Mouse (Mus musculus) intestine, postnatal 0 days (tissue): Measurements from ENCODE around the gene Pnpla5. TPM values are rescaled to one million over a fixed set of nuclear protein-coding genes. Genes with fewer than 3 reads are reported as not detected.

ENCODE experiments used
- ATAC-seq: fragments of 200-750 bp; cut with Nextera tagmentation; 2 replicates; pipeline ENCODE4 v1.8.0; 2017; ENCODE audit warnings: mild to moderate bottlenecking, moderate TSS enrichment, moderate library complexity
- H3K27ac ChIP-seq: fragments of 300-500 bp; sonication (generic); 2 replicates; pipeline ENCODE4 v1.5.1; 2014; ENCODE audit warnings: mild to moderate bottlenecking, low read depth, low read length, moderate library complexity
- H3K27me3 ChIP-seq: fragments of 300-500 bp; sonication (generic); replicated peaks from 2 replicates; pipeline ENCODE4 v1.6.1; 2014; ENCODE audit warnings: low read length, mixed read lengths; ENCODE audit not compliant: control insufficient read depth, insufficient read depth
- H3K36me3 ChIP-seq: fragments of 300-500 bp; sonication (generic); 2 replicates; pipeline ENCODE4 v1.6.1; 2014; ENCODE audit warnings: mild to moderate bottlenecking, moderate library complexity; ENCODE audit not compliant: control insufficient read depth, insufficient read depth
- H3K4me1 ChIP-seq: fragments of 300-500 bp; sonication (generic); replicated peaks from 2 replicates; pipeline ENCODE4 v1.6.1; 2014; ENCODE audit warnings: antibody characterized with exemption, low read length, mixed read lengths; ENCODE audit not compliant: control insufficient read depth, insufficient read depth
- H3K4me2 ChIP-seq: fragments of 300-500 bp; sonication (generic); replicated peaks from 2 replicates; pipeline ENCODE4 v1.6.1; 2014; ENCODE audit warnings: low read depth, mild to moderate bottlenecking, moderate library complexity
- H3K4me3 ChIP-seq: fragments of 300-500 bp; sonication (generic); 2 replicates; pipeline ENCODE4 v1.5.1; 2014; ENCODE audit warnings: low read depth, low read length
- H3K9ac ChIP-seq: fragments of 300-500 bp; sonication (generic); 2 replicates; pipeline ENCODE4 v1.6.1; 2014; ENCODE audit warnings: mild to moderate bottlenecking, low read depth, low read length
- H3K9me3 ChIP-seq: fragments of 300-500 bp; sonication (generic); 2 replicates; pipeline ENCODE4 v1.6.1; 2016; ENCODE audit warnings: mixed run types; ENCODE audit not compliant: control insufficient read depth
- CTCF ChIP-seq: sonication (generic); IDR thresholded peaks from 2 replicates; pipeline ENCODE4 v1.5.1; 2016; ENCODE audit warnings: low read depth, mild to moderate bottlenecking, control low read depth, antibody characterized with exemption, moderate library complexity
- WGBS: fragments of 180-500 bp; shearing (Covaris S2); extraction: QIAGEN DNeasy Blood & Tissue Kit; methylation state at CpG from one replicate; pipeline ENCODE4 v1.1.7; 2014; 5-methylcytosine and 5-hydroxymethylcytosine counted together
- polyA plus RNA-seq: library from polyadenylated mRNA; unstranded; fragments of >200 nt; fragmentation: Nextera tagmentation; extraction: Ambion mirVana; gene quantifications from 2 replicates; pipeline ENCODE4 v1.2.1, GENCODE M21; 2015

Gene Pnpla5
- polyA plus RNA-seq, 1 experiment from 2014 or later, result not detected

DNA sequence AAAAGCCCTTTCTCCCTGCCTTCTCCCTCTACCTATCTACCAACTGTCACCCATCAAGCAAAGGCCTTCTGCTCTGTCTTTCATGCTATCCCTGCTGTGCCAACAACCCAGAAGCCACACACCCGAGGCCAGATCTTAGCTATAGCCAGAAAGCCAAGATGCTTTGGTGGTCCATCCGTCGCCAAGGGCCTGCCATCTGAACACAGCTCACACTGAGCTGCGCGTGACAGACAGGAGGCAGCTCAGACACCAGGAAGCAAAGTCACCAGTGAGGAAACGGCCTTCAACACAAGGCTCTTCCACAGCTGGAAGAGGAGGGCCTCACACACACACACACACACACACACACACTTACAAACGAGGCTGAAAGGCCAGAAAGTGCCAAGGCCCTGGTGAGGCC, 28.1 kb downstream of the Pnpla5 start:
- Histone ChIP-seq H3K4me2 (no peak overlapping the region), H3K36me3 (no peaks in the 10 kb centered on the region), H3K27me3 (no peaks in the 10 kb centered on the region), H3K27ac (no peak overlapping the region), H3K4me3 (no peak overlapping the region), H3K9me3 (no peaks in the 10 kb centered on the region), H3K9ac (no peak overlapping the region), H3K4me1 (no peaks in the 10 kb centered on the region)
- 71% methylated on average over 7 of the region's 7 CpGs for WGBS
- ATAC-seq, result no peak
- no peak for TF ChIP-seq CTCF

DNA sequence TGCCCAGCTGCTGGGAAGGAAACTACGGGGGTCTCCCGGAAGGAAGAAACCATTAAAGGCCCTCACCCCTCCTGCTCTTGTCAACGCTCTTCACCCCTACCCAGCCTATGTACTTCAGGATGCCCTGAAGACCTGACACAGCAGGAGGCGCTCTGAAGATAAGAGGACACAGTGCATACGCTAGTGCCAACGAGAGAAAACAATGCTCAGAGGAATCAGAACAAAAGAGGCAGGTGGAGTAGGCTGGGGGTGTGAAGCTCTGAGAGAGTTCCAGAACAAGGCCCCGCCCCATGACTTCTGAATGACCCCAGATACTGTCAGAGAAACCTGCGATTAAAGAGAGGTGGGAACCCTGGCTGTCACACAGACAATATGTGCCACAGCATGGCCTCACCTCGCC, 36.2 kb downstream of the Pnpla5 start:
- H3K4me2 ChIP-seq, result no peak overlapping the region
- H3K4me1 ChIP-seq, result no peaks in the 10 kb centered on the region
- H3K36me3 ChIP-seq, result no peaks in the 10 kb centered on the region
- no peak overlapping the region for H3K27ac ChIP-seq
- no peak overlapping the region for H3K9ac ChIP-seq
- ATAC-seq, result no peak
- no peak for TF ChIP-seq CTCF
- H3K27me3 ChIP-seq, result no peaks in the 10 kb centered on the region
- 29% methylated on average over 9 of the region's 9 CpGs for WGBS
- H3K9me3 ChIP-seq, result no peaks in the 10 kb centered on the region
- H3K4me3 ChIP-seq, result no peak overlapping the region

DNA sequence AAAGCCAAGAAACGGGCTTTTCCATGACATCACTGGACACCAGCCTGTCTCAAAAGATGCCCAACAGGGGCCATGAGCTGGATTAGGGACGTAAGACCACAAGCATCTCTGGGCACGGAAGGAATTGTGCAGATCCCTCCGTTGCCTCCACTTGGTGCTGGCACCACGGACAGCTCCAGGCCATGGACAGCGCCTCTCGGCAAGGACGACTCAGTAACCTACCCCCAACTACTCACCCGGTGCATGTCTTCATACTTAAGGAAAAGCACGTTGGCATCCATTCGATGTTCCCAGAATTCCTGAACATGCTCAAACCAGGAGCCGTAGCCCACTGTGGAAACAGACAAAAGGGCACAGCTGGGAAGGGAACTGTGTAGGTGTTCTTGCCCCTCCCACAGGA, 36.6 kb downstream of the Pnpla5 start:
- Histone ChIP-seq H3K27me3 (no peaks in the 10 kb centered on the region), H3K4me3 (no peak overlapping the region), H3K4me1 (no peaks in the 10 kb centered on the region), H3K27ac (no peak overlapping the region), H3K9me3 (no peaks in the 10 kb centered on the region), H3K4me2 (no peak overlapping the region), H3K36me3 (no peaks in the 10 kb centered on the region), H3K9ac (no peak overlapping the region)
- 28% methylated on average over 12 of the region's 12 CpGs for WGBS
- TF ChIP-seq CTCF, result no peak
- ATAC-seq, result no peak

DNA sequence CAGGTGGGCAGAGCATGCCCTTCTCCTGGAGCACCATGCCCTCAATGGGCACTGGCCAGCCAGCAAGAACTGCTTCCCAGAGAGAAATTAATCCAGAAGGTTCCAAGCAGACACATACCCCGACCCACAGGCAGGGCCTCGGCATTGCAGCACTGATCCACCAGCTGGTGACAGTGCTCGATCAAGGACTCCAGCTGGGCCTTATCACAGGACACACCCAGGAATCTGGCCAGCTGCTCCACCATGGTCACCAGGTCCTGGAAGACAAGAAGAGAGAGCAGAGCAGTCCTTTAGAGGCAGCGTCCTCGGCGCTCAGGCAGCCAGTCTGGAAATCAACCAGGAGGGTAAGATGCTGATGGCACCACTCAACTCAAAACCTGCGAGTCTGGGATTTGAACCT, 42.9 kb downstream of the Pnpla5 start:
- Histone ChIP-seq H3K9me3 (no peaks in the 10 kb centered on the region), H3K27ac (no peak overlapping the region), H3K27me3 (0 out of 2 replicates have a peak, but pooled peaks cover 4% of the 10 kb centered on the region), H3K4me3 (no peak overlapping the region), H3K4me1 (no peaks in the 10 kb centered on the region), H3K36me3 (no peaks in the 10 kb centered on the region), H3K9ac (no peak overlapping the region), H3K4me2 (no peak overlapping the region)
- no peak for ATAC-seq
- TF ChIP-seq CTCF, result no peak
- WGBS, result 50% methylated on average over 7 of the region's 7 CpGs

DNA sequence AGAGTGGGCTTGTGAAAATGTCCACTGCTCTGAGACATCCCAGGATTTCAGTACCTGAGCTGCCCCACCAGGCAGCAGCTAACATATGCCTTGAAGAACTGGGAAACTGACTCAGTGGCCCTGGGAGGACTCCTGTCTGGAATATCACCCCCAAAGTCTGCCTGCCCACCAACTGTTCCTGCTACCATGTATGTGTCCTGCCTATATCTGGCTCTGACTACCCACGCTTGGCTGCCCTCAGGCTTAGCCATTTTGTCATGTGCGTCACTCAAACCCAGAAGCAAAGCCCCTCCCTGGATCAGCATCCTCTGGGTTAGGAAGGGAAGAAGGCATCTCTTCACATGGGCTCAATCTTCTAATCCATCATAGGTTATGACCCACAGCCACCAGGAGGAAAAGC, 43.5 kb downstream of the Pnpla5 start:
- no peak overlapping the region for H3K9ac ChIP-seq
- H3K27me3 ChIP-seq, result peaks cover 8% of the 10 kb centered on the region; the same call in 1 of the 2 replicates
- H3K4me1 ChIP-seq, result no peaks in the 10 kb centered on the region
- H3K27ac ChIP-seq, result no peak overlapping the region
- H3K4me3 ChIP-seq, result no peak overlapping the region
- WGBS, result 92% methylated on average over 2 of the region's 2 CpGs
- no peaks in the 10 kb centered on the region for H3K9me3 ChIP-seq
- no peak for TF ChIP-seq CTCF
- no peaks in the 10 kb centered on the region for H3K36me3 ChIP-seq
- no peak for ATAC-seq
- no peak overlapping the region for H3K4me2 ChIP-seq

DNA sequence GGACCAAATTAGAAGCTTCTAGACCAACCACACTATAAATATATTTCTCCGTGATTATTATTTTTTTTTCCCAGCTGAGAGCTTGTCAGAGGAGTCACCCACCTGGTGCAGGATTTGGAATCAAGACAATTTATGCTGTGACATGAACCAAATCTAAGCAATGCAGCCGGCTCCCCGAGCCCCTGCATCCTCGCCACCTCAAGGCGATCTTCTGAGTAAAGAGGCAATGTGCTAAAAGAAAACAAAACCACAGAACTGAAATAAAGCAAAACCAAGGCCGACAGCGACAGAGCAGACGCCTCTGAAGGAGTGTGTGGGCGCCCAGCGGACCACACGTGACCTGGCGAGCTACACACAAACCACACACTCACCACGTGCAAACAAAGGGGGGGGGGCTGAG, 44.3 kb downstream of the Pnpla5 start:
- ATAC-seq, result no peak
- Histone ChIP-seq H3K4me3 (no peak overlapping the region), H3K4me2 (no peak overlapping the region), H3K27ac (no peak overlapping the region), H3K9ac (no peak overlapping the region), H3K36me3 (no peaks in the 10 kb centered on the region), H3K27me3 (peaks cover 8% of the 10 kb centered on the region; the same call in 1 of the 2 replicates), H3K9me3 (no peaks in the 10 kb centered on the region), H3K4me1 (no peaks in the 10 kb centered on the region)
- no peak for TF ChIP-seq CTCF
- 78% methylated on average over 13 of the region's 13 CpGs for WGBS

DNA sequence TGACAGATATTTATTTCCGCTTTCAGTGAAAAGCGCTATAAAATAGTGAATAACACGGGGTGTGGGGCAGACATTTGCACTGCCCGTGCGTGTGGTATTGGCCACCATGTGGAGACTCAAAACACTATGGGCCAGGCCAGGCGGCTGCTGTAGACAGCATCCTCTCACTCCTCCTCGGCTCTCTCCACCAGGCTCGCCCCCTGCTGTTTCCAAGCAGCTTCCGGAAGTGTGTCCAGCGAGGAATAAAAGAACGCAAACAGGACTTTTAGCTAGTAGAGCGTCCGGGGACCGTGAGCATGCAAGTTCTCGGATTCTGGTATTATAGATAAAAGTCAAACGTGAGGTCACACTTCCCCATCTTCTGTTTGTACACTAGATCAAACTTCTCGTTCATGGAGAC, 45.8 kb downstream of the Pnpla5 start:
- H3K27me3 ChIP-seq, result peaks cover 15% of the 10 kb centered on the region; the same call in 1 of the 2 replicates
- no peak overlapping the region for H3K4me3 ChIP-seq
- H3K9me3 ChIP-seq, result no peaks in the 10 kb centered on the region
- H3K36me3 ChIP-seq, result no peaks in the 10 kb centered on the region
- no peak overlapping the region for H3K27ac ChIP-seq
- no peak for ATAC-seq
- 64% methylated on average over 17 of the region's 17 CpGs for WGBS
- H3K4me1 ChIP-seq, result no peaks in the 10 kb centered on the region
- H3K9ac ChIP-seq, result no peak overlapping the region
- TF ChIP-seq CTCF, result 0 out of 2 replicates have a peak, but pooled peaks have one; percentile 6
- H3K4me2 ChIP-seq, result no peak overlapping the region
